Mouse (Mus musculus): Measurements from ENCODE around the gene Parvb. TPM values are rescaled to one million over a fixed set of nuclear protein-coding genes. Genes with fewer than 3 reads are reported as not detected.

The Parvb gene
- 6.7 to 45.7 TPM (median 7.8 TPM) in 3 replicates for total RNA-seq (2017)

DNA sequence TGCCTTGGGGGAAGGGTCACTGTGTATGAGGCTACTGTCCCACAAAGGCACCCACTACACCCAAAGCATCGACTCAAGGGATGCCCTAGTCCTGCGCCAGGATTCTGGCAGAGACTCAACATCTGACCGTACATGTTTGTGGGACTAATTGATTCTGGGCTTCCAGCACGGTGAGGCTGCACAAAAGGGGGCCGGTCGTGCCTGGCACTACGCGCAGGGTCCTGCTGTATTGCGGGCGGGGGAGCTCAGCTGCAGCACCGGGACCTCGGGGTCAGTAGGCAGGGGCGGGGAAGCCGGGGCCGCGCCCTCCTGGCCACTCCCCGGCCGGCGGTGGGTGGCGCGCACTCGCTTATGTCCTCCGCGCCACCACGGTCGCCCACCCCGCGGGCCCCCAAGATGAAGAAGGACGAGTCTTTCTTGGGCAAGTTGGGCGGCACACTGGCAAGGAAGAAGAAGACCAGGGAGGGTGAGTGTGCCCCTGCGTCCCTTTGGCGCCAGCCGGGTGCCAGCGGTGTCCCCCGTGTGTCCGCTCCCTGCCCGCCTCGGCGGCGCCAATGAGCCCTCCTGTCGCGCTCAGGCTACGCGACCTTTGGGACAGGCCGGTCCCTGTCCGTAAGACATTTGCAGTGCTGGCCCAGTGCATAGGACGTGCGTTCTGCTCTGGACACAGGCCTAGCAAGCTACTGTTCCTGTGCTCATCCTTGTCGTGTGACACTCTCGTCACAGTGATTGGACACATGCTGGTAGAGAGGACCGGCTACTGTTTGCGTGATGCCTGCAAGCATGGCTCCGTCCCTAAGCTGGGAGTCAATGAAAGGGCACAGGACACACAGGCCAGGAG lies at the start of gene Parvb:
Gene Parvb (plus strand): TSS at position 323 of the 841 bp plus-strand sequence.
- no peak for ATAC-seq (replicated peaks; ENCODE audit: insufficient number of reproducible peaks, low FRiP score, low TSS enrichment, poor library complexity, severe bottlenecking)

DNA sequence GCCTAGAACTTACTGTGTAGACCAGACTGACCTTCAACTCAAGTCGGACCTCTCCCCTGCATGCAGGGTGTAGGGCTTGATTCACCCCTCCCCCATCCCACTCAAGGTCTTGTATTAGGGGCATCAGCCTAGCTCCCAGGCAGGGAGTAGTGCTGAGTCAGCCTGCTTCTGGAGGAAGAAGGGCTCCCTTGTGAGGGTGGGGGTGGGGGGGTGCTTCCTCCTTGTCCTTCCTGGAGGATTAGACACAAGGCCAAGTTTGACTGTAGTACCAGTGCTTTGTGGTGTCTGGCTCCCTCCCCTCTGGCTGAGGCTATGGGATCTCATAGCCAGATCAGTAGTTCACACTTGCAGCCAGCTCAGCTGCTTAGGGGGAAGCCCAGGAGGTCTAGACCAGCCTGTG lies 47.9 kb upstream of the Parvb start:
- ATAC-seq (replicated peaks; ENCODE audit: insufficient number of reproducible peaks, low FRiP score, low TSS enrichment, poor library complexity, severe bottlenecking), result no peak

DNA sequence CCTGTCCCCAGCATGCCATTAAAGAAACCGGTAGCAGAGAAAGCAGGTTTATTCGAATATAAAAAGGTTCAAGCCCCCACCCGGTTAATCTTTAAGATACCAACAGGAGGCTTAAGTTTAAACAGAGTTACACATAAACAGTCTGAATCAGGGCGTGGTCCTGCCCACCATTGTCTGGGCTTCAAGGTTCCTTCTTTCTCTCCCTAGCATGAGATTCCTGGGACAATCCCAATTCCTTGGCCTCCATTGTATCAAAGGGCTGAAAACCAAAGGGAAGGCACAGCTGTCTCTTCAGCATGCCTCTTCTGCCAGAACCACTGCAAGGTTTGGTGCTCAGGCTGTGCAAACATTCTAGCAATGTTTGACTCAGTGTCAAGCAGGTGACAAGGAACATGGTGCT lies 45.6 kb upstream of the Parvb start:
- ATAC-seq (replicated peaks; ENCODE audit: insufficient number of reproducible peaks, low FRiP score, low TSS enrichment, poor library complexity, severe bottlenecking), result no peak

DNA sequence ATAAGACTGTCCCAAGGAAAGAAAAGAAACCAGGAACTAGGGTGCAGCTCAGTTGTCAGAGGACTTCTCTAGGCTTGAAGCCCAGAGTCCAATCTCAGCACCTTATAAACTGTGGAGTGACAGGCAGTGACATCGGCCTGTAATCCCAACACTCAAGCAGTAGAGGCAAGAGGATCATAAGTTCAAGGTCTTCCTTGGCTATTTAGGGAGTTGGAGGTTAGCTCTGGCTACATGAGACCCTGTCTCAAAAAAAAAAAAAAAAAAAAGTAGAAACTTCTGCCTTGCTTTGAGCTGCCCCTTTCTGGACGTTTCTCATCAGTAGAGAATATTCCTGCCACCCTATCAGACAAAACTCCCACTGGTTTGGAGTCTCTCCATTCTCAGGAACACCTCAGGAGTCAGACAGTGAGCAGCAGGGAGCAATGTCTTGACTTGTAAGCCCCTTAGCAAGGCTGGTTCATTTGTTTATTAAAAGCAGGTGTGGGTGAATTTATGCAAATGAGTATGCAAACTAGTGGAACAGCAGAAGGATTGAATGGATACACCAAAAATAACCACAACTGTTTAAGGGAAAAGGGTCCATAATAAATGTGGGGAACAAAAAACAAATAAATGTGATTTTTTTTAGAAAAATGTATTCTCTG lies 42.8 kb upstream of the Parvb start:
- no peak for ATAC-seq (replicated peaks; ENCODE audit: insufficient number of reproducible peaks, low FRiP score, low TSS enrichment, poor library complexity, severe bottlenecking)

DNA sequence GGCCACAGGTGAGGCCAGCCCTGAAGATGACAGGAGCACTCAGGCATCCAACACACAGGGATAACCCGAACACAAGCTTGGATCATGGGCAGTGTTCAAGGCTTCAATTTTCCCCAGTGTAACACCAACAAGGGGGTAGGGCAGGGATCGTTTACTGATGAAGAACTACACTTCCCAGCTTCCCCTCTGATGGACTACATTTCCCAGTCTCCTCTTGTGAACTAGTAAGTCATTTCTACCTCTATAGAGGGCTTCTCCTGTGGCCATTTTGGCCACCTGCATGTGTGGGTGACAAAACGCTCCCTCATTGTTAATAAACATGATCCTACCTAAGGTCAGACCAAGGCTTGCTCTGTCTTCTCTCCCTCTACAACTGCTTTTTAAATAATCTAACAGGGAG lies 42.0 kb upstream of the Parvb start:
- no peak for ATAC-seq (replicated peaks; ENCODE audit: insufficient number of reproducible peaks, low FRiP score, low TSS enrichment, poor library complexity, severe bottlenecking)

DNA sequence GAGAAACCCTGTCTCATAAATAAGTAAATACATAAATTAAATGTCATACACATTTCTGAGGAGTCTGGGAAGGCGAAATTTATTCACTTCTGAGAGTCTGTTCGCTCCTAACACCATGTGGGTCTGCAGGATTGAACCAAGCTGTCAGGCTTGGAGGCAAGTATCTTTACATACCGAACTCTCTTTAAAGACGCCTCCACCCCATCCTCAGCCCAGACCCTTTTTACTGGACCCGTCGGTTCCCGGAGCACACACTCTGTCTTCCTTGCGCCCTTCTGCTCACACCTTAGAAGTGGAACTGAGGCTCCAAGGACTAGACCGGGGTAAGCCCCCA lies 40.2 kb upstream of the Parvb start:
- ATAC-seq (replicated peaks; ENCODE audit: insufficient number of reproducible peaks, low FRiP score, low TSS enrichment, poor library complexity, severe bottlenecking), result no peak

DNA sequence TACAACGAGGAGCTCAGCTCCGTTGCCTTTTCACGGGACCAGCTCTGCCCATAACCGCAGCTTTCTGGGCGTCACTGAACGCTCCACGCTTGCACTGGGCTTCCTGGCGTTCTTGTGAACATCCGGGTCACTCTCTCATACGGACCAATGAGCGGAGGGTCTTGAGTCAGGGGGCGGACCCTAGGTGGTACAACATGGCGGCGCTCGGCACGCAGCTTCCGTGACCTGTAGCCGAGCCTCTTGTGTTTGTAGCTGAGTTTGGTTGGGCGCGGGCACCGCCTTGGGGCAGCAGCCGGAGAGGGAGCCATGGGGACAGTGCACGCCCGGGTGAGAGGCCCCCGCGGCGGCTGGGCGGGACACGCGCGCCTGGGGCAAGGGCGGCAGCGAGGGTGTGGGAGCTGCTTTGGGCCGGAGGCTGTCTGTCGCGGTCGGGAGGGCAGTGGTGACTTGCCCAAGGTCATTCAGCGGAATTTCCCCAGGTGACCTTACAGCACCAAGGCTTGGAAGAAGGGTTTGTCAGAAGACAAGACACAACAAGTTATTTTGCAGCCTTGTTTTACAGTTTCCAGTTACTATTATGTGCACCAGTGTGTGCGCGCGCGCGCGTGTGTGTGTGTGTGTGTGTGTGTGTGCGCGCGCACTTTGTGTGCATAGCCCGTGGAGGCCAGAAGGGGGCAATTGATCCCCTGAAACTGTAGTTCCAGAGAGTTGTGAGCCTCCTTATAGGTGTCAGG lies 39.6 kb upstream of the Parvb start, which contains the start of gene Samm50:
Gene Samm50 (plus strand): TSS at position 184 of the 734 bp plus-strand sequence.
- peak; percentile 96 for ATAC-seq (replicated peaks; ENCODE audit: insufficient number of reproducible peaks, low FRiP score, low TSS enrichment, poor library complexity, severe bottlenecking)

DNA sequence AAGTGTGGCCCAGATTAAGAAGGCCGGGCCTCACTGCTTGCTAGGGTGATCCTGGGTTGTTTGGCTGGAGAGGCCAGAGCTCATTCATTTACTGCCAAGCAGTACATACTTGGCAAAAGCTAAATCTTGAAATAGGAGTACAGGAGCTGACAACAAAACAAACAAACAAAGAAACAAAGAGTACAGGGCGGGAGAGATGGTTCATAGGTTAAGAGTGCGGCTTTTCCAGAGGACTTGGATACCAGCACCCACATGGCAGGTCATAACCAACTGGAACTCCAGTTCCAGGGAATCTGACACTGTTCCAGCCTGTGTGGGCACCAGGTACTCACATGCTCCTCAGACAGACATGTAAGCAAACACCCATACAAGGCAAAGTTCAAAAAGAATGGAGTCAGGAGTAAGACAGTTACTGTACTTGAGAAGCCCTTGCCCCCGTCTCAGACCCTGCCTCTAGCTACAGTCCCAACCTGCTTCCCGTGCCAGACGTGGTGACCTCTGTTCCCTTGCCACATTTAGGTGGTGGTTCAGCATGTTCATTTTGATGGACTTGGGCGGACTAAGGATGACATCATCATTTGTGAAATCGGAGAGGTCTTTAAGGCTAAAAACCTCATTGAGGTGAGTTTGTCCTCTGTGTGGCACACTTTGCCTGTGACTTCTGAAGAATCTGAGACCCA lies 35.2 kb upstream of the Parvb start:
- no peak for ATAC-seq (replicated peaks; ENCODE audit: insufficient number of reproducible peaks, low FRiP score, low TSS enrichment, poor library complexity, severe bottlenecking)

DNA sequence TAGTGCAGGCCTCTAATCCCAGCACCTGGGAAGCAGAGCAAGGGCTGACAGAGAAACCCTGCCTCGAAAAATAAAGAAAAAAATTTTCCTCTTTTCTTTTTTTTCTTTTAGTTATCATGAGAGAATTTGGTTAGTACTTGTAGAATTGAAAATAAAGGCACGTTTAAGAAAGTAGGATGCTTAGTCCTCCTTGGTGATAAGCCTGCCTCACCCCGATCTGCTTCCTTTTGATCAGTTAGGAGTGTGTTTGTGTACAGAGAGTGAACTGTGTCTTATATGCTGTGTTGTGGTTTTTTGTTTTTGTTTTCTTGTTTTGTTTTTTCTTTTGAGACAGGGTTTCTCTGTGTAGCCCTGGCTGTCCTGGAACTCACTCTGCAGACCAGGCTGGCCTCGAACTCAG lies 24.5 kb upstream of the Parvb start:
- ATAC-seq (replicated peaks; ENCODE audit: insufficient number of reproducible peaks, low FRiP score, low TSS enrichment, poor library complexity, severe bottlenecking), result no peak

DNA sequence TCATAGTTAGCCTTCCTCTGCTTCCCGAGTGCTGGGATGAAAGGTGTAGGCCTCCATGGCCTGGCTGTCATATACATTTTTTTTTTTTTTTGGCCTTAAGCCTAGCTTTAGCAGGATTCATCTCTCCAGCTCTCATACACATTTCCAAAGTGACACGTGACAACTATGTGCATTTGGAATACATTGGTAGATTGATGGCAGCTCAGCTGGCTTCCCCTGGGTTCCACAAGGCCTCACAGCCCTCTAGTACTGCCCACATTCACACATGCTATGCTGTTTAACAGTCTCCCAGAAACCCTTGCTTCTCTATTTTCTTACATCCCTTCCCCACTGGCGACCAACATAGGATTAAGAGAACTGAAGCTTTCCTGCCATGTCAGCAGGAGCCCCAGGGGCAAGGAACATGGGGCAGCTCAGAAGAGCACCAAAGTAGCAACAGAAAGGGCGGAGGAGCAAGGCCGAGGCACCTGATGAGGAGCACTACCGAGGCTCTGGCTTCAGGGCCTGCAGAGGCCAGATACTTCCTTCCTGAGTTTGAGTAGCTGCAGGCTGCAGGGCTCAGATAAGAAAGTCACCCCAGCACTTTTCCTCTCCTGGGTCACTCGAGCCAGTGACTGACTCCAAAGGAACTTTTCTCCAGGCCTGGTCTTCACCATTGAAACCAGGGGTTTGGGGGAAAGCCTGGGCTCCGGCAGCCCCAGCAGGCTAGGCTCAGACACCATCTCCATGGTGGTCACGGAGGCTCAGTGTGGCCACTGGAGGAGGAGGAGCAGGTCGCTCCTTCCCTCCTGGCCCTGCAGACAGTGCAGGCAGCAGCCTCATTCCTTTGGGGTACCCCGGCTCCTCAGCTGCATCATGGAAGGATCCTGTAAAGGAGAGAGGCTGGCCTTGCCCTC lies 22.1 kb upstream of the Parvb start:
- ATAC-seq (replicated peaks; ENCODE audit: insufficient number of reproducible peaks, low FRiP score, low TSS enrichment, poor library complexity, severe bottlenecking), result no peak

DNA sequence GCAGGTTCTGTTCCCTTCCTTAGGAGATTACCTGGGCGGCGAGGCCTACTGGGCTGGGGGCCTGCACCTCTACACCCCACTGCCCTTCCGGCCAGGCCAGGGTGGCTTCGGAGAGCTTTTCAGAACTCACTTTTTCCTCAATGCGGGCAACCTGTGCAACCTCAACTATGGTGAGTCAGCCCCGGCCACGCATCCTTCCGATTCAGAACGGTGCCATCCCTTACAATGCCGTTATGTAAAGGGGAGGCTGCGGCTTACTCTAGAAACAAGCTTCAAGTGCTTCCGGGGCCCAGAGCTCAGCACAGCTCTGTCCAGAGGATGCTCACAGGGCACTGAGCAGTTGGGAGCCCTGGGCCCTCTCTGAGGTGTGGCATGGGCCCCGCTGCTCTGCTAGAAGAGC lies 21.4 kb upstream of the Parvb start:
- no peak for ATAC-seq (replicated peaks; ENCODE audit: insufficient number of reproducible peaks, low FRiP score, low TSS enrichment, poor library complexity, severe bottlenecking)

DNA sequence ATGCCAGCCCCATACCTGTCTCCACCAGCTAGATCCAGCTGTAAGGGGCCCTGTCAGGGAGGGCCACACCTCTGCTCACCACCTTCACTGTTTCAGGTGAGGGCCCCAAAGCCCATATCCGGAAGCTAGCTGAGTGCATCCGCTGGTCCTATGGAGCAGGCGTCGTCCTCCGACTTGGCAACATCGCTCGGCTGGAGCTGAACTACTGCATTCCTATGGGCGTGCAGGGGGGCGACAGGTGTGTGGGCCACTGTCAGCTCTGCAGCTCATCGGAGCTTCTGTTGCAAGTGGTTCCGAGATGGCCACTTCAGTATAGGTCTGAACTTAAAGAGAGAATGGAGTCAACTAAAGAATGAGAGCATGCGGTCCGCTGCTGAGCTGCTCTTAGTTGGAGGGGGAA lies 20.9 kb upstream of the Parvb start:
- ATAC-seq (replicated peaks; ENCODE audit: insufficient number of reproducible peaks, low FRiP score, low TSS enrichment, poor library complexity, severe bottlenecking), result no peak

DNA sequence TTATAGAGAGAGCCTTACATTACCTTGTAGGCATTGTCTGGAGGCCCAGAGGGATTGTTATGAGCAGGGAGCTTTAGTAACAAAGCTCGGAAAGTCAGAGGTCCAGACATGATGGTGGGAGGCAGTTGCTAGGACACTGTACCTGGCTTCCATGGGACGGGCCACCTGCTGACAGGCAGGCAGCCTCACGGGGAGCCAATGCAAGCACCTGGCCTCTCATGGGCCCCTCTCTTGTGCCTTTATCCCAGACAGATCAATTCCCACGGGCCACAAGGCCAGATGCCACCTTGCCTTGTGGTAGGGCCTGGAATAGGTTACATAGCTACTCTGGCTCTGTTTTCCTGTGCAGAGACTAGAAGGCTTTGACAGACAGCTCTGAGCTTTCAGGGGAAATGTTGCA lies 20.3 kb upstream of the Parvb start:
- no peak for ATAC-seq (replicated peaks; ENCODE audit: insufficient number of reproducible peaks, low FRiP score, low TSS enrichment, poor library complexity, severe bottlenecking)

DNA sequence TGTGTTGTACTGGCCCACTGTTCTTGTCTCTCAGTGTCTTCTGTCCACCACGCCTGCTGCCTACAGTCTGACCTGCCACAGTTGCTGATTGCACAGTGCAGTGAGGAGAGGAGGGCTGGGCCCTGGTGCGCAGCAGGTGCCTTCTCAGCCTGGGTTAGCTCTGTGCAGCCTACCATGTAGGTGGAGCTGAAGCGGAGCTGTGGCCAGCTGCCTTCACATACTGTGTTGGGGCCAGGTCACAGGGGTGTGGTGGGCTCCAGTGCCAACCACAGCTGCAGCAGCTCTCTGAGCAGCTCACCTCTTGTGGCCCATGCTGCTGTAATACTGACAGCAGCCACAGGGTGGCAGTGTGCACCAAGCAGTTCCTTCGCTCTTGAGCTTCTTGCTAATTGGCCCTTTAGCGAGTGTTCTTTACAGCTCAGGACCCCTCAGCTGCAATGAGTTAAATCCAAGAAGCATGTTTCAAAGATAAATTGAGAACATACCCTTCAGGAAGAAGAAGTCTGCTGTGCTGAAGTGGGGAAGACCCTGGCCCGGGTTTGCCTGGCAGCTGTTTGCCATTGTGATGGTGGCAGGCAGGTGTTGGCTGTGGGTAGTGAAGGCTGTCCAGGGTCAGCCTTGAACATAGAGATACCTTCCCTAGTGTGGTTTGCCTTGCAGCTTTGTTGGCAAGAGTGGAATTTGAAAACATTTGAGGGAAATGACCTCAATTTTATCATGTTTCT lies 19.6 kb upstream of the Parvb start:
- ATAC-seq (replicated peaks; ENCODE audit: insufficient number of reproducible peaks, low FRiP score, low TSS enrichment, poor library complexity, severe bottlenecking), result peak; percentile 77

DNA sequence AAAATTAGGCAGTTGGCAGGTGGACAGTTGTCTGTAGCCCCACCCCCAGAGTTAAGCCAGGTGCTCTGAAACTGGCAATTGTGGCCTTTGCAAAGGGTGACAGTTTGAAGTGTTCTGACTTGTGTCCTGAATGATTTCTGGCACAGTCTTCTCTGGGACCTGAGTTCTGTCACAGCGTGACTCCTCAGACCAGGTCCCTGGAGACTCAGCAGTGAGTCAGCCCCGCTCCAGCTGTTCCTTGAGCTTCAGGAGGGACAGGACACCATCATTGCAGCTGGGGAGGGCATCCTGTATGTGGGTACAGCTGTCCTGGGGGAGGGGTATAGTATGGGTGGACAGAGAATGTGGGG lies 19.1 kb upstream of the Parvb start:
- no peak for ATAC-seq (replicated peaks; ENCODE audit: insufficient number of reproducible peaks, low FRiP score, low TSS enrichment, poor library complexity, severe bottlenecking)

DNA sequence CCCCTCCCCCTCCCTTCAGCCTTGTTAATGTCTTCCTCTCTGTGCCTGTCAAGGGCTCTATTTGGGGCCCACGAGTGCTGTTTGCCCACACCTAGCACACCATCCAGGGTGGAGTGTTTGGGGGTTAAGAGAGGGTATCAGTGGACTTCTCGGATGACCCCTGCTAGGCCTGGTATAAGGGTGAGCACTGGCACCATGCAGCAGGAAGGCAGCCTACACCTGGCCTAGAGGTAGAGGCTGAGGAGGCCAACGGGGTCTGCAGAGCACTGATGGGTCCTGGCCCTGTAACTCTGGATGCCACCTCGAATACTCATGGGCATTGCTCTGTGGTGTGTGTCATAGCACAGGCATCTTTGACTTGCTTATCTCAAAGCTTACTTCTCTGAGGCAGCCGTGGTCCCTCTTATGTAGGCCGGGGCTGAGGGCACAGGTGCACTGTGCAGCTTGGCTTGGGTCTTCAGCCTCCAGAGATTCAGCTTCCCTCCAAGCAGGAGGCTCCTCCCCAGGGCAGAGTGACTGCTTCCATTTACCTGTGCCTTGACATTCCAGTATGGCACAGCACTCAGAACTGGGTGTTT lies 18.6 kb upstream of the Parvb start:
- ATAC-seq (replicated peaks; ENCODE audit: insufficient number of reproducible peaks, low FRiP score, low TSS enrichment, poor library complexity, severe bottlenecking), result no peak

DNA sequence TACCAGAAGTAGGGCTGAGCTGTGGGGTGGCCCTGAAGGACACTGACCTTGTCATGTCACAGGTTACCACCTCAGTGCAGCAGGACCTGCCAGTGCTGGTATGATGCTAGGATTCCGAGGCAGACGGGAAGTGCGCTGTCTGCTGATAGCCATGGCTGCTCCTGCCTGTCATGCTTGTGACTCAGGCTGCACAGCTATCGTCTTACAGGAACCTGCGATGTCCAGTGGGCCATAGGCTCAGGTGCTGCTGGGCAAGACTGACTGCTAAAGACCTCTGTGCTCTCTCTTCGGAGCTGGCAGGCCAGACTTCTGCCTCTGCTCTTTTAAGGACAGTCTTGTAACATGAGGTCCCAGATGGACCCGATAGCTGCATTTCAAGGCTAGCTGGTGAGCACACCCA lies 17.4 kb upstream of the Parvb start:
- ATAC-seq (replicated peaks; ENCODE audit: insufficient number of reproducible peaks, low FRiP score, low TSS enrichment, poor library complexity, severe bottlenecking), result no peak

Measured in monocyte, adult 5-6 weeks (primary cell).